Mouse (Mus musculus) MEL (cell line): ENCODE measurements around the gene Samm50. TPM values are rescaled to one million over a fixed set of nuclear protein-coding genes. Genes with fewer than 3 reads are reported as not detected.

Experiments
- DNase-seq: peaks from one replicate; pipeline ENCODE4 v3.0.0; 2011; ENCODE audit warnings: low read depth, low spot score
- H3K27ac ChIP-seq: 2 replicates; pipeline ENCODE4 v1.5.1; 2012; ENCODE audit warnings: low read depth, mild to moderate bottlenecking, control low read depth, low read length, moderate library complexity; ENCODE audit not compliant: control insufficient read depth
- H3K27me3 ChIP-seq, 2 experiments: fragments of 150-350 bp in 1 of 2; sonication (generic) in 1 of 2; 2 replicates each; pipeline ENCODE4 v1.6.1; 2012; ENCODE audit warnings: low read length in 2 of 2, mild to moderate bottlenecking in 2 of 2, improper control_type of control experiment in 1 of 2, moderate library complexity in 1 of 2; ENCODE audit not compliant: insufficient read depth in 2 of 2, control insufficient read depth in 1 of 2
- H3K36me3 ChIP-seq, 2 experiments: 2 replicates each; pipeline ENCODE4 v1.6.1; 2012 to 2014; ENCODE audit warnings: low read length in 2 of 2, improper control_type of control experiment in 1 of 2, inconsistent platforms in 1 of 2, mild to moderate bottlenecking in 1 of 2; ENCODE audit not compliant: insufficient read depth in 2 of 2, control insufficient read depth in 1 of 2
- H3K4me1 ChIP-seq, 2 experiments: fragments of 150-350 bp in 1 of 2; sonication (generic) in 1 of 2; 2 replicates each; pipeline ENCODE4 v1.6.1; 2012; ENCODE audit warnings: low read length in 2 of 2, improper control_type of control experiment in 1 of 2, mild to moderate bottlenecking in 1 of 2; ENCODE audit not compliant: insufficient read depth in 2 of 2, control insufficient read depth in 1 of 2
- H3K4me3 ChIP-seq, 2 experiments: fragments of 150-350 bp in 1 of 2; sonication (generic) in 1 of 2; 2 replicates each; pipeline ENCODE4 v1.5.1; 2012; ENCODE audit warnings: low read depth in 2 of 2, low read length in 2 of 2, mild to moderate bottlenecking in 2 of 2, moderate library complexity in 2 of 2, control low read depth in 1 of 2, improper control_type of control experiment in 1 of 2; ENCODE audit not compliant: control insufficient read depth in 1 of 2, insufficient read depth in 1 of 2
- H3K79me2 ChIP-seq: 2 replicates; pipeline ENCODE4 v1.6.1; 2012; ENCODE audit warnings: mild to moderate bottlenecking, low read length, moderate library complexity; ENCODE audit not compliant: control insufficient read depth, poor library complexity, insufficient read depth
- H3K9ac ChIP-seq: 2 replicates; pipeline ENCODE4 v1.6.1; 2012; ENCODE audit warnings: low read depth, mild to moderate bottlenecking, control low read depth, low read length, moderate library complexity; ENCODE audit not compliant: control insufficient read depth, poor library complexity, severe bottlenecking
- H3K9me3 ChIP-seq: fragments of 150-350 bp; sonication (generic); replicated peaks from 2 replicates; pipeline ENCODE4 v1.6.1; 2012; ENCODE audit warnings: mild to moderate bottlenecking, low read length, improper control_type of control experiment, moderate library complexity; ENCODE audit not compliant: insufficient read depth
- BHLHE40 ChIP-seq: IDR thresholded peaks from 2 replicates; pipeline ENCODE4 v1.6.1; 2012; ENCODE audit warnings: low read depth, mild to moderate bottlenecking, inconsistent platforms, low read length, improper control_type of control experiment, borderline replicate concordance
- CHD1 ChIP-seq: IDR thresholded peaks from 2 replicates; pipeline ENCODE4 v1.6.1; 2012; ENCODE audit warnings: low read depth, mild to moderate bottlenecking, inconsistent platforms, low read length, improper control_type of control experiment
- CHD2 ChIP-seq: IDR thresholded peaks from 2 replicates; pipeline ENCODE4 v1.6.1; 2011; ENCODE audit warnings: low read length, improper control_type of control experiment
- E2F4 ChIP-seq: IDR thresholded peaks from 2 replicates; pipeline ENCODE4 v1.6.1; 2011; ENCODE audit warnings: low read depth, low read length, improper control_type of control experiment, borderline replicate concordance
- ELF1 ChIP-seq: IDR thresholded peaks from 2 replicates; pipeline ENCODE4 v1.6.1; 2014; ENCODE audit warnings: low read depth, mild to moderate bottlenecking, inconsistent platforms, low read length, improper control_type of control experiment, moderate library complexity
- ETS1 ChIP-seq: IDR thresholded peaks from 2 replicates; pipeline ENCODE4 v1.6.1; 2012; ENCODE audit warnings: low read depth, mild to moderate bottlenecking, inconsistent platforms, low read length, improper control_type of control experiment, moderate library complexity
- GABPA ChIP-seq: IDR thresholded peaks from 2 replicates; pipeline ENCODE4 v1.6.1; 2012; ENCODE audit warnings: low read depth, mild to moderate bottlenecking, inconsistent platforms, low read length, improper control_type of control experiment, moderate library complexity
- GATA1 ChIP-seq: IDR thresholded peaks from 2 replicates; pipeline ENCODE4 v1.6.1; 2011; ENCODE audit warnings: low read depth, low read length, improper control_type of control experiment
- HCFC1 ChIP-seq: IDR thresholded peaks from 2 replicates; pipeline ENCODE4 v1.6.1; 2012; ENCODE audit warnings: low read depth, mild to moderate bottlenecking, inconsistent platforms, low read length, improper control_type of control experiment, moderate library complexity
- JUND ChIP-seq: IDR thresholded peaks from 2 replicates; pipeline ENCODE4 v1.6.1; 2011; ENCODE audit warnings: low read depth, mild to moderate bottlenecking, improper control_type of control experiment, low read length
- KAT2A ChIP-seq: conservative IDR thresholded peaks from 2 replicates; pipeline ENCODE4 v1.6.1; 2012; ENCODE audit warnings: low read depth, low read length, improper control_type of control experiment, inconsistent platforms
- MAX ChIP-seq: IDR thresholded peaks from 2 replicates; pipeline ENCODE4 v1.6.1; 2011; ENCODE audit warnings: low read length, improper control_type of control experiment
- MAZ ChIP-seq: IDR thresholded peaks from 2 replicates; pipeline ENCODE4 v1.6.1; 2012; ENCODE audit warnings: low read depth, mild to moderate bottlenecking, inconsistent platforms, low read length, improper control_type of control experiment
- MEF2A ChIP-seq: IDR thresholded peaks from 2 replicates; pipeline ENCODE4 v1.6.1; 2014; ENCODE audit warnings: low read depth, mild to moderate bottlenecking, inconsistent platforms, low read length, improper control_type of control experiment; ENCODE audit not compliant: poor library complexity, insufficient replicate concordance, severe bottlenecking; ENCODE audit errors: extremely low read depth
- MYC ChIP-seq: IDR thresholded peaks from 2 replicates; pipeline ENCODE4 v1.6.1; 2011; ENCODE audit warnings: low read depth, mild to moderate bottlenecking, low read length, improper control_type of control experiment, moderate library complexity
- POLR2A ChIP-seq, 2 experiments: IDR thresholded peaks; 2 replicates each; pipeline ENCODE4 v1.6.1; 2011 to 2012; ENCODE audit warnings: low read length in 2 of 2, mild to moderate bottlenecking in 2 of 2, control low read depth in 1 of 2, improper control_type of control experiment in 1 of 2, low read depth in 1 of 2, moderate library complexity in 1 of 2; ENCODE audit not compliant: control insufficient read depth in 1 of 2, insufficient read depth in 1 of 2, poor library complexity in 1 of 2
- POLR2AphosphoS2 ChIP-seq: IDR thresholded peaks from 2 replicates; pipeline ENCODE4 v1.6.1; 2011; ENCODE audit warnings: low read length, improper control_type of control experiment
- POLR2AphosphoS5 ChIP-seq: IDR thresholded peaks from 2 replicates; pipeline ENCODE4 v1.6.1; 2012; ENCODE audit warnings: low read depth, borderline replicate concordance, mild to moderate bottlenecking, inconsistent platforms, low read length, moderate library complexity, mixed read lengths
- RAD21 ChIP-seq: IDR thresholded peaks from 2 replicates; pipeline ENCODE4 v1.6.1; 2011; ENCODE audit warnings: mild to moderate bottlenecking, low read depth, low read length, improper control_type of control experiment
- SIN3A ChIP-seq: IDR thresholded peaks from 2 replicates; pipeline ENCODE4 v1.6.1; 2012; ENCODE audit warnings: low read length, improper control_type of control experiment, inconsistent platforms
- SMC3 ChIP-seq: IDR thresholded peaks from 2 replicates; pipeline ENCODE4 v1.6.1; 2011; ENCODE audit warnings: low read depth, low read length, improper control_type of control experiment
- TBP ChIP-seq: IDR thresholded peaks from 2 replicates; pipeline ENCODE4 v1.8.0; 2011; ENCODE audit warnings: low read depth, low read length, improper control_type of control experiment
- USF1 ChIP-seq: IDR thresholded peaks from 2 replicates; pipeline ENCODE4 v1.6.1; 2014; ENCODE audit warnings: low read depth, mild to moderate bottlenecking, inconsistent platforms, low read length, improper control_type of control experiment, moderate library complexity
- USF2 ChIP-seq, 2 experiments: IDR thresholded peaks; 2 replicates each; pipeline ENCODE4 v1.6.1; 2011 to 2012; ENCODE audit warnings: improper control_type of control experiment in 2 of 2, low read length in 2 of 2, borderline replicate concordance in 1 of 2, inconsistent platforms in 1 of 2, low read depth in 1 of 2, mild to moderate bottlenecking in 1 of 2; ENCODE audit not compliant: insufficient read depth in 1 of 2
- ZKSCAN1 ChIP-seq: IDR thresholded peaks from 2 replicates; pipeline ENCODE4 v1.6.1; 2012; ENCODE audit warnings: low read depth, mild to moderate bottlenecking, inconsistent platforms, low read length, improper control_type of control experiment, moderate library complexity
- ZMIZ1 ChIP-seq: IDR thresholded peaks from 2 replicates; pipeline ENCODE4 v1.6.1; 2012; ENCODE audit warnings: low read depth, mild to moderate bottlenecking, inconsistent platforms, low read length, improper control_type of control experiment, moderate library complexity
- ZNF384 ChIP-seq: IDR thresholded peaks from 2 replicates; pipeline ENCODE4 v1.6.1; 2012; ENCODE audit warnings: low read depth, mild to moderate bottlenecking, inconsistent platforms, low read length, improper control_type of control experiment
- polyA plus RNA-seq, 2 experiments: library from polyadenylated mRNA; stranded (reverse) in 1 of 2; unstranded in 1 of 2; fragments of >175 nt in 1 of 2; fragments of >200 nt in 1 of 2; gene quantifications; 2 replicates each; pipeline versions ENCODE4 v1.2.1 to v1.2.4; 2012; ENCODE audit warnings: low replicate concordance in 2 of 2, low read depth in 1 of 2; ENCODE audit not compliant: insufficient read length in 2 of 2, insufficient read depth in 1 of 2, missing spikeins in 1 of 2
- total RNA-seq: library from RNA; depleted of rRNA; stranded (reverse); fragments of 300-350 nt; gene quantifications from 2 replicates; pipeline ENCODE4 v1.2.3, GENCODE M21; 2012

Gene Samm50
- total and polyA plus RNA-seq, 3 experiments, result 62.4 to 190 TPM; not detected in 1

GRCm38 (mm10) chr15:84169511-84169910 is 22.5 kb upstream of the Samm50 start:
- Histone ChIP-seq H3K9me3 (no peaks in the 10 kb centered on the region), H3K79me2 (no peaks in the 10 kb centered on the region), H3K36me3 (no peaks in the 10 kb centered on the region), H3K4me3 (no peak overlapping the region), H3K27me3 (no peaks in the 10 kb centered on the region; a peak in 1 of 4 replicates), H3K4me1 (no peaks in the 10 kb centered on the region), H3K27ac (no peak overlapping the region), H3K9ac (no peak overlapping the region)
- no peak for TF ChIP-seq JUND
- no peak for DNase-seq

GRCm38 (mm10) chr15:84171166-84171565 is 20.9 kb upstream of the Samm50 start:
- H3K4me1 ChIP-seq, result no peaks in the 10 kb centered on the region
- no peaks in the 10 kb centered on the region; a peak in 1 of 4 replicates for H3K27me3 ChIP-seq
- no peak for TF ChIP-seq POLR2A (IDR thresholded peaks at IDR 0.05; ENCODE audit: control insufficient read depth in 1 of 2, insufficient read depth in 1 of 2, low read depth in 1 of 2, low read length in 2 of 2, poor library complexity in 1 of 2)
- no peak for TF ChIP-seq MAZ
- TF ChIP-seq CHD2, result no peak
- TF ChIP-seq MAX, result no peak
- TF ChIP-seq POLR2AphosphoS2, result no peak
- TF ChIP-seq CHD1, result no peak
- no peak for TF ChIP-seq HCFC1
- no peak for TF ChIP-seq TBP
- TF ChIP-seq USF1, result no peak
- TF ChIP-seq E2F4, result no peak
- TF ChIP-seq BHLHE40, result no peak
- no peak for TF ChIP-seq POLR2AphosphoS5
- TF ChIP-seq MYC, result no peak
- TF ChIP-seq GABPA, result no peak
- TF ChIP-seq ETS1, result no peak
- H3K79me2 ChIP-seq, result no peaks in the 10 kb centered on the region
- no peak for DNase-seq
- no peak overlapping the region for H3K4me3 ChIP-seq
- no peak overlapping the region for H3K27ac ChIP-seq
- H3K9me3 ChIP-seq, result no peaks in the 10 kb centered on the region
- H3K36me3 ChIP-seq, result no peaks in the 10 kb centered on the region
- no peak overlapping the region for H3K9ac ChIP-seq

GRCm38 (mm10) chr15:84178733-84179132 is 13.3 kb upstream of the Samm50 start:
- 0 out of 4 replicates have a peak, but pooled peaks cover 0 to 2% of the 10 kb centered on the region in 2 experiments for H3K4me1 ChIP-seq
- TF ChIP-seq BHLHE40, result no peak
- TF ChIP-seq SIN3A, result no peak
- TF ChIP-seq POLR2AphosphoS2, result no peak
- no peak for TF ChIP-seq MEF2A
- no peak for TF ChIP-seq ZKSCAN1
- TF ChIP-seq ZMIZ1, result no peak
- TF ChIP-seq SMC3, result no peak
- TF ChIP-seq RAD21, result no peak
- no peak for TF ChIP-seq KAT2A
- no peak for TF ChIP-seq TBP
- no peak for TF ChIP-seq POLR2AphosphoS5
- TF ChIP-seq ELF1, result no peak
- TF ChIP-seq USF2 (IDR thresholded peaks at IDR 0.05; ENCODE audit: borderline replicate concordance in 1 of 2, insufficient read depth in 1 of 2, low read depth in 1 of 2, low read length in 2 of 2), result no peak
- no peak for TF ChIP-seq HCFC1
- no peak for TF ChIP-seq USF1
- TF ChIP-seq ETS1, result no peak
- no peak for TF ChIP-seq GATA1
- no peak for TF ChIP-seq ZNF384

More at GRCm38 (mm10) chr15:84178733-84179132, 13.3 kb upstream of the Samm50 start:
- Histone ChIP-seq H3K36me3 (no peaks in the 10 kb centered on the region), H3K79me2 (no peaks in the 10 kb centered on the region), H3K27me3 (peaks cover 0 to 3% of the 10 kb centered on the region in 2 experiments; a peak in 1 of 4 replicates), H3K9ac (no peak overlapping the region), H3K4me3 (no peak overlapping the region), H3K27ac (no peak overlapping the region), H3K9me3 (no peaks in the 10 kb centered on the region)
- no peak for DNase-seq
